Mouse (Mus musculus): ENCODE data around the gene Hhipl2. TPM values are rescaled to one million over a fixed set of nuclear protein-coding genes. Genes with fewer than 3 reads are reported as not detected.

Gene Hhipl2
- polyA plus RNA-seq (2017; shearing (Covaris generic)) = not detected

DNA sequence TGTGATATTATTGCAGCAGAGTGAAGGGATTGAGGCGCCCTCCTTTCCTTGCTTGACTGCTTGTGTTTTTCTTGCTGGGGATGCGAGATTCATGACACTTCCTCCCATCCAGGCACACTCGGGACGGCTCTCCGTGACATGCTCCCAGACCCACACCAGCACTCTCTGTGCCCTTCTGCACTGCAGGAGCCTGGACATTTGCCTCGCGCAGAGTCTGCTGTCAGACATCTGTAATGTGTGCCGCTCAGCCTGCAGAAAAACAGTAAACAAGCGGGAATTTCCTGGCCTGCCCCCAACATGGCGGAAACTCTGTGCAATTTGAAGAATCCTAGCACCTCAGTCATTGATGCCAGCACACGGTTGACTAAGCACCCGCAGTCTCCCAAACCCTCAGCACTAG, at the start of gene Hhipl2:
Gene Hhipl2, plus strand, starts transcription at position 343 of the 400 bp plus-strand sequence.

DNA sequence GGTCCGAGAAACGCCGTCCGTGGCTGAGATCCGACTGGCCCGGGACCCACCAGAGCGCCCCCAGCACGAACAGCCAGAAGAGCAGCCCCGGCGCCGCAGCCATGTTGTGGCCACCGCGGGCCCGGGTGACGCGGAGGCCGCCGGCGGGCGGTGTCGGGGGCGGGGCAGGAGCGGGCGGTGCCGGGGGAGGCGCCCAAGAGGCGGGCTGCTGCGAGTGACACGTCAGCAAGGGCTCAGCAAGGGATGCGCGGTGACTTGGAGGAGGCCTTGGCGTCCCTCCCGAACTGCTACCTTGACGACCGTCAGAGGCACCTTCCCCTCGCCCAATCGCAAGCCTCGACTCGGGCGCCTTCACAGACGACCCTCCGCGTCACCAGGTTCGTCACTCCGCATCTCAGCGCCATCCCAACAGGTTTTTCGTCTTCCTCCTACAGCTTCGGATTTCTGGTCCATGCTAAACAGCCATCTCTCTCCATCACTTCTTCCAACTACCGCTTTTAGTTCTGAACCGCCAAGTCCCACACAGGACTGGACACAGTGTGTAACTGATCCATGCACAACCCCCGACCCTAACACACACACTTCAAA, 48.5 kb upstream of the Hhipl2 start, which contains the start of gene Mia3:
Gene Mia3, minus strand, starts transcription at position 127 of the 588 bp plus-strand sequence.

DNA sequence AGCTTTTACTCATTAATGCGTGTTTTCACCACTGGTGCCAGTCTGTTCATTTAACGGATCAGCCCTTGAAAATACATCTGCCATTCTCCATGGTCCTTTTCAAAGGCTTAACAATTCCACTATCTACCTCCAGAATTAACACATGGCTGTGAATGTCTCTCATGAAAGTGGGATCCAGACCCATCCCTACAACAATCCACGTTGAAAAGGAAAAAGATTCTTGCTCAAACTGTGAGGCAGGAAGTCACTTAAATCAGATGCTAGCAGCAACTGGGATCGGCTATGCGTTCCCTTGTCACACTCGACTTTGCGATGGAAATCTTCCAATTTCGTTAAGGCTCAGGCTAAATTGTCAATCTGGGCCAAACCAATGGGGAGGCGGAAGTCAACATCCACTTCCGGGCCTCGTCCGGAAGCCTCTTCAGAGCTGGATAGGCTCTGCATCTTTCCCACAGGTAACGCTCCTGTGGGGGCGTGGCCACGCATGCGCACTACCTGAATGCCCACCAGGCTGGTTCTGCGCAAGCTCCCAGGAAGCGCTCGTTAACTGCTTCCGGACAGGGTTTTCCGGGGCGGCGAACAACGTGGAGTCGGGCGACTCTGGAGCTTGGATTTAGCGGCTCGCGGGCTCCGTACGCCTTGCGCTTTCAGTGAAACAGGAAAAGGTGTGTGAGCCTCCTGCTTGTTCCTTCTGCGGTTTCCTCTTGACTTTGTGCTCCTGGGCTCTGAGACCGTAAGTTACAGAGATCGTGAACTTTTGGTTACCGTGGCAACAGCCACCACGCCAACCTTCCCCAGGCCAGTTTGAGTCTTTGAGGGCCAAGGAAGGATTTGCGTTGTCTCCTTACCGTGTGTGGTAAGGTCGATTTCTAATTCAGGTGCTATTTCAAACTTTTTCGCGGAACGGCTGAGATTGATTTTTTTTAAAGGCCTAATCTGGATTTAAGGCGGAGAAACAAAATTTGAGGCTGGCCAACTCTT, 29.3 kb upstream of the Hhipl2 start, which contains the start of gene Taf1a:
Gene Taf1a, plus strand, starts transcription at position 556 of the 981 bp plus-strand sequence.

Other genes starting within 250 kb of the Hhipl2 start
- 18.3 TPM for gene Disp1, start 196.7 kb upstream of the Hhipl2 start, polyA plus RNA-seq (2017; shearing (Covaris generic))
- 17.2 TPM for gene Aida, start 121.6 kb upstream of the Hhipl2 start, polyA plus RNA-seq (2017; shearing (Covaris generic))
- 75.2 TPM for gene Brox, start 120.9 kb upstream of the Hhipl2 start, polyA plus RNA-seq (2017; shearing (Covaris generic))
- 245 TPM for gene Mia3, start 48.7 kb upstream of the Hhipl2 start, polyA plus RNA-seq (2017; shearing (Covaris generic))
- 23.5 TPM for gene Taf1a, start 29.2 kb upstream of the Hhipl2 start, polyA plus RNA-seq (2017; shearing (Covaris generic))

Data from naive thymus-derived CD4-positive, alpha-beta T cell, adult 5 months (primary cell).